In the genomic region with DNA sequence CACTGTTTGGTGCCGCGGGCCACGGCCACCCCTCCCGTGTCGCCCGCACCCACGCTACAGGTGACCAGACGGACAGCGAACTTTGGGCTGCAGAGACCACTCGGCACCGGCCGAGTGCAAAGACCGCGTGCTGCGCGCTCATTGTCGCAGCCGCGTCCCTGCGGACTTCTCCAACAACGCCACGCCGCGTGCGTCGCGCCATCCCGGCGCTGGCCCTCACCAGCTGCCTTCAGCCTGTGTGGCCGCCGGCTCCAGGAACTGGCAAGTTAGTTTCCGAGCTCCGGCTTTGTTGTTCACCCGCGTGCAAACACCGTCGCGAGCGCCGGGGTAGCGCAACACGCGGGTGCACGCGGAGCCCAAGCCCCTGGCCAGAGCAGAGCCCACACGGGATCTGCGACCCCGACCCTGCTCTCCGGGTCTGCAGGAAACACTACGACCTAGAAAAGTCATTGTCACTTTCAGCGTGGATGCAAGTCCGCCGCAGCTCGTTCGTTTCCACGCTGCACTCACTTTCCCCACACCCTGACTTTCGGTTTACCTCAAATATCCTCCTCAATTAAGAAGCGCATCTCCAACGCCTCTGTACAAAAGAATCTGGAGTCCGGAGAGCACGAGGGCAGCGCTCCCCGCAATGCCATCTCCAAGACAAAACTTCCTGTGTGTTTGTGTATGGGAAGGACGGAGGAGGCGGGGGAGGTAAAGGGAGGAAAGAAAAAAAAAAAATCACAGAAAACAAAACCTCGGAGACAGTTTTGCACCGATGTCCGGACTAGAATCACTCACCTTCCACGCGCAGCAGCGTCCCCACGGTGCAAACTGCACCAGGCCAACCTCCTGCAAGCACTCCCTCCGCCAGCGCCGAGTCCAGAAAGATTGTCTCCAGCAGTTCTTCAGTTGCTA, we compare ENCODE assay signal across 1 mouse cellular context.
TF ChIP-seq lines count a peak whose summit lies in the region.

No protein-coding gene starts in this region.

TF ChIP-seq in CH12.LX, 34 proteins besides CTCF, POLR2A, EP300 and RAD21 (continued from another document):
- TF ChIP-seq USF2 (conservative IDR thresholded peaks at IDR 0.05; ENCODE audit: low read depth, low read length) = no peak
- no peak for TF ChIP-seq ZC3H11A (IDR thresholded peaks at IDR 0.05; ENCODE audit: low read depth, low read length)
- TF ChIP-seq MAX (IDR thresholded peaks at IDR 0.05; ENCODE audit: low read length) = peak; percentile 85
- no peak for TF ChIP-seq NRF1 (IDR thresholded peaks at IDR 0.05; ENCODE audit: low read depth, low read length)
- TF ChIP-seq ZMIZ1 (IDR thresholded peaks at IDR 0.05; ENCODE audit: low read depth, low read length) = no peak
- TF ChIP-seq TBP (conservative IDR thresholded peaks at IDR 0.05; ENCODE audit: low read depth, low read length) = peak; percentile 80; the same call in 1 of the 2 replicates
- TF ChIP-seq JUN (IDR thresholded peaks at IDR 0.05; ENCODE audit: insufficient read depth, low read depth, low read length) = no peak
- no peak for TF ChIP-seq MAZ (IDR thresholded peaks at IDR 0.05; ENCODE audit: low read depth, low read length)
- no peak for TF ChIP-seq MEF2A (IDR thresholded peaks at IDR 0.05; ENCODE audit: borderline replicate concordance, low read depth, low read length)
- no peak for TF ChIP-seq ELF1 (IDR thresholded peaks at IDR 0.05; ENCODE audit: low read depth, low read length)
- TF ChIP-seq CHD2 (IDR thresholded peaks at IDR 0.05; ENCODE audit: low read length) = no peak
- TF ChIP-seq CHD1 (IDR thresholded peaks at IDR 0.05; ENCODE audit: low read depth, low read length) = no peak
- peak; percentile 44 for TF ChIP-seq ZNF384 (IDR thresholded peaks at IDR 0.05; ENCODE audit: low read depth, low read length)
- no peak for TF ChIP-seq ETS1 (conservative IDR thresholded peaks at IDR 0.05; ENCODE audit: low read depth, low read length)
- no peak for TF ChIP-seq JUND (conservative IDR thresholded peaks at IDR 0.05; ENCODE audit: low read depth, low read length)
